Mouse (Mus musculus) retina, postnatal 1 day (tissue): Measurements from ENCODE around the gene Mgll.

Experiments
- DNase-seq: peaks from one replicate; pipeline ENCODE4 v3.0.0-alpha.2; 2012

The Mgll gene

DNA sequence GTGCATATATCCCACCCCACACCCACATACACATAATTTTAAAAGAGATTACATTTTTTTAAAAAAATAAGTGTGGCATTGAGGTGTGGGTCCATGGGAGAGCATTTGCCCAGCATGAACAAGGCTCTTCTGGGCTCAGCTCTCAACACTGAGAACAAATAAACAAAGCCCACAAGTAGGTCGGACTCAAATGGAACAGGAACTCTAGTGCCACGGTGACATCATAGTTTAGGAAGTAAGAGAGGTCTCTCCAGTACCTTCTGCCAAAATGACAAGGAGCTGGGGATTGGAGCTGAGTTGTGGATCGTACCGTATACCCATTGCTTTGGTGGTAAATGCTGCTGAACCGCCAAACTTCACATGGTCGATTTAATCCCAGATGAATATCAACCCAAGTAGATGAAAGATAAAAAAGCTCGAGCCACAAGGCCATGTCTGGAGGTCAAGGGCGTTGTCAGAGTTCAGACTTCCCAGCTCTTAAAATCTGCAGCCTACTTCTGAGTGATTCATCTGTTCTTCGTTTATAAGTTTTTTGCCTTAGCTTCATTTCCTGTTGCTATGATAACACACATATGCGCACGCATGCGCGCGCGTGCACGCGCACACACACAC, 80.9 kb downstream of the Mgll start:
- no peak for DNase-seq

DNA sequence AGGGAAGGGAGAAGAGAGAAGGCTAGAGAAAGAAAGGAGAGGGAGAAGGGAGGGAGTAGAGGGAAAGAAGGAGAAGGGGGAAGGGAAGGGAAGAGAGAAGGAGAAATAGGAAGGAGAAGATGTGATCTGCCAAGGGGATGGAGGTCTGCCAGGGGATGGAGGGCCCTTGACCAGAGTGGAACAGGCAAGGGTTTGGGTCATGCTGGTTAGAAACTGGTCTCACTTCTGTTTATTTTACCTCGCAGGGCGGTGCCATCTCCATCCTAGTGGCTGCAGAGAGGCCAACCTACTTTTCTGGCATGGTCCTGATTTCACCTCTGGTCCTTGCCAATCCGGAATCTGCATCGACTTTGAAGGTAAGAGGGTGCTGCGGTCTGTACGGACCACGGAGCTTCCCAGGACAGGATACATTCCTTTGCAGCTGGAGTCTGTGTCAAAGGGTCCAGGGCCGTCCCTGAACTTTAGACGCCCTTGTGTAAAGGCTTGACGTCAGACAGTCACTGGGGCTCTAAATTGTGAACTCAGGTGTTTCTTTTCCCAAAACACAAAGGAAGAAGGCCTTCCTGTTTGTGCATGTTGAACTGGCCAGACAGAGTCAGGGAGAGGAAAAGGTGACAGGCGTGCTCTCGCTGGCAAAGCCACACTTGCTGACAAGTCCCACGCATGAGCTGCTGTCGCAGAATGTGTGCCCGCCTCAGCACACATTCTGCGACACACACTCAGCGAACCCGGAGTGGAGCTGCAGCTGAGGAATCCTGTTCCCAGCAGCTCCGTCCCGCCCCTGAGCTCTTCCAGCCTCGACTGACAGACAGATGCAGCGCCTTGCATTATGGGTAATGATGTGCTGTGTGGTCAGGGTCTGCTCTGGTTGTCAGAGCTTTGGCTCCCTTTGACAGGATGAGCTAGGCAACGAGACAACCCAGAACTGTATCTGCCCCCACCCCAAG, 85.2 kb downstream of the Mgll start:
- no peak for DNase-seq

DNA sequence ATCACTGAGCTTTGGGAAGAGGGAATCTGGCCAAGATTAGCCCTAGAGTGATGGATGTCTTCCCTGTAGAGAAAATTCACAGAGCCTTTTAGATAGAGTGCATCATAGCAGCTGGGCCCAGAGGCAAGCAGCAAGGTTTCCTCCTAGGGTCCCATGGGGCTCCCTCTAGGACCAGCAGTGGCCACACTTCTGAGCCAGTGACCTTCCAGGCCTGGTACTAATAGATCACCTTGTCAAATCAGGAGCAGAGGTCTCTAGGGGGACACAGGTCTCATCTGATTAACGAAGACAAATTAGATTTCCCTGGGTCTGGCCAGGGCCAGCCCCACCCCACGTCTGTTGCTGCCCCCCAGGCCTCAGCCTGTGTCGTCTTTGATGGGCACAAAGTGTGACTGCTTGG, 86.1 kb downstream of the Mgll start:
- no peak for DNase-seq

DNA sequence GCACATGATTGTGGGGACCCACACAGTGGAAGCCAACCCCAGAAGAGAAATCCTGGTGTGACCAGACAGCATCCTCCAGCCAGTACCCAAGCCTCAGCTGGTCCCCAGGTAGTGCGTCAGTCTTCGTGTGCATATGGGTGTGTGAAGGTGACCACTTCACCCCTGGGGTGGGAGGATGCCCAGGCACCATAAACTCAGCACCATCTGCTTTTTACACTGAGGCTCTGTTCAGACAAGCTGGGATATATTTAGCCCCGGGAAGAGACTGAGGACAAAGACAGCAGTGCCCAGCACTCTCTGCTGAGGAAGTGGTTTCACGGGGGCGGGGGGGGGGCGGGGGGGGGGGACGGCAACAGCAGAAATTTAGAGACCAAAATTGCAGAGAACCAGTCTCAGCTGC, 87.2 kb downstream of the Mgll start:
- DNase-seq, result no peak

DNA sequence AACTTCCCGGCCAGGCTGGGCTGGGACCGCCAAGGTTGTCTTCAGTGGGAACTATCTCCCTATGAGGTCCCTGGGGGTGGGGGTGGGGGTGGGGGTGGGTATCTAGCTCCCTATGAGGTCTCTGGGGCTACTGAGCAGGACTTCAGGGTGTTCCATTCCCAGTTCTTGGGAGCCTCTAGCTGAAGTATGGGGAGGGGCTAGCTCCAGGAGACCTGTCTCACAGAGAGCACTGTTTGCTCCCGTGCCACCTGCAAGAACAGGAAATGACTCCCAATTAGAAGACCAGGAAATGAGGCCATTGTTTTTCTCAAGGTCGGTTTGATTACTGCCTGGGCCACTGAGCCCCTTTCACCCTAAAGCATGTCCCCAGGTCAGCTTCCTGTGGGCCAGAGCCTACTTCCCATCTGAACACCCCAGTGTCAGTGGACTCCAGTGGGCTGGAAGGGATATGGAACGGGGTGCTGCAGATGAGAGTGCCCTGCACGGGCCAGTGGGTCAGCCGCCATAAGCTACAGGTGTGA, 87.7 kb downstream of the Mgll start:
- DNase-seq, result no peak

DNA sequence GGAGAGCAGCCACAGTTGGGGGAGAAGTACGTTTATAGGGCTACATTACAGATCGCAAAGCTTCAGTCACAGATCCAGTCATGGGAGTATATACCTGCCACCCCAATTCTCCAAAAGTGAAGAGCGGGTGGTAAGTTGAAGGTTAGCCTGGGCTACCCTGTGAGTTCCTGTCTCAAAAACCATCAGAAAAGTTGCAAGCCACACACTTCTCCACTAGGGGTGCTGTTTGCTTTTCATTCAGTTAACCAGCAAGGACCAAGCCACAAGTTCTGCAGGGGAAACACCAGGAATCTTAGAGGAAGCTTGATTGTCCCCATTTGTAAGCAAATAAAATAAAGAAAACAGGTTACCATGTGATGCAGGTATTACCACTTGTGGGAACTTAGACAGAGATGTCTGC, 88.7 kb downstream of the Mgll start:
- DNase-seq, result peak; percentile 80

- no peak for DNase-seq
Measured at GRCm38 (mm10) chr6:88813832-88814231, 89.6 kb downstream of the Mgll start.

DNA sequence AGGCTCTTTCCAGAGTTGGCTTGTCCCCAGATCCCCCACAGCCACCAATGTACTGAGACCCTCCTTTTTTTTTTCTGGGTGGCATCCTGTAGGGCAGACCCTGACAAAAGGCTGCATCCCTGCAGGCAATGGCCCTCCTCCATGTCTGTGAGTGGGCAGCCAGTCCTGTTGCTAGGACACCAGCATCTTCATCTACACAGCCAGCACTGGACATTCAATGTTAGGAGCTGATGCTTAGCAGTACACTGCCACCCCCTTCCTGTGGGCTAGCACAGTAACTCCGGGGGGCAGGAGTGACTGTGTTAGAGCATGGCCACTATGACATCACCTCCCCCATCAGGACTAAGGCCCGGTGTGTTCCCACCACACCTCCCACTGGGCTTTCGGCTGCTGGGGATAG, 90.8 kb downstream of the Mgll start:
- DNase-seq, result peak; percentile 36

- DNase-seq, result no peak
Measured at GRCm38 (mm10) chr6:88815489-88815888, 91.3 kb downstream of the Mgll start.

- DNase-seq, result no peak
Measured at GRCm38 (mm10) chr6:88816913-88817312, 92.7 kb downstream of the Mgll start.

DNA sequence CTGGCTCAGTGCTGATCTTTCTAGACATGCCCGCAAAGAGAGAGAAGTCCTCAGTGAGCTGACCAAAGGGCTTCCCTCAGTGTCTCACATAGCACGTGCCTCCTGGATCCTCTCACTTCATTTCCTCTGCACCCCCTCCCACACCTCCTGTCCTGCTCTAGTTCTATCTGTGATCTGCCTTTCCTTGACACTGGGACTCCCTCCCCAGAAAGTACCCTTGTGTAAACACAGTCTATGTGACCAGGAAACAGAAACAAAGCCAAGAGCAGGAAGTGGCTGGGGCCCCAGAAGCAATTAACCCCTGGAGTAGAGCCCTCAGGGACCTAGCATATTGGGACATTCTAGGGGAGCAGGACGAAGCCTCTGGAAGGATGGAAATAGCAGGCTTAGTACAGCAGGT, 96.6 kb downstream of the Mgll start:
- DNase-seq, result no peak

- DNase-seq, result no peak
Measured at GRCm38 (mm10) chr6:88821294-88821693, 97.1 kb downstream of the Mgll start.

DNA sequence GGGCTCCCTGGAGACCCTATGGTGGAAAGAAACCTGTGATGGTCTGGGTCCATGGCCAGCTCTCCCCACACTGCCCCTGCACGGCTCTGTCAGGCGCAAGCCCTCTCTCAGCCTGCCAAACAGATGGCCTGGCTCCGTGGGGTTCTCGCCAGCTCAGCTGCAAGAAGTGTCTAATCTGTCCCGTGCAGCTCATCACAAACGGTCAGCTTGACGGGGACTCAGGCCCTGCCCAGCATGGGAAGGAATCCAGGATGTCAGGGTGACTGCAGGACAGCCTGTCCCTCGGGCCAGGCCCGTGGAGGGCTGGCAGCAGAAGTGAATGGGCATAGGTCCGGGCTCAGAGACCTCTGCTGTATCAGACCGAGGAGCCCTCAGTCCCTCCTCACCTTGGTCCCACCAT, 97.7 kb downstream of the Mgll start:
- no peak for DNase-seq

DNA sequence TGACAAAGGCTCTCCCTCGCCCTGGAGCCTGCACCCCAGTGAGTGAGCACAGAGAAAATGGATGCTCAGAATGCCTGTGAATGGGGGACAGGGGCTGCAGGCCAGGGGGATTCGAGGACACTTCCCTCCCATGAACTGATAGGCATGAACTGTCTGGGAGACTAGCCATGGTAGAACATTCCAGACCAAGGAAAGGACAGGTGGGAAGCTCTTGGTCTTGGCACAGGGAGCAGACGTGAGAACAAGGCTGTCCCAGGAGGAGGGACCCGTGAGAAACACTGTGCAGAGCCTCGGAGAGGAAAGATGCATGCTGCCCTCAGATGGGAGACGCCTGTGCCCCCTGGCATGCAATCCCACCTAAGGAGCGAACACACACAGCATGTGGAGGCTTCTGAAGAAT, 100.0 kb downstream of the Mgll start:
- no peak for DNase-seq

DNA sequence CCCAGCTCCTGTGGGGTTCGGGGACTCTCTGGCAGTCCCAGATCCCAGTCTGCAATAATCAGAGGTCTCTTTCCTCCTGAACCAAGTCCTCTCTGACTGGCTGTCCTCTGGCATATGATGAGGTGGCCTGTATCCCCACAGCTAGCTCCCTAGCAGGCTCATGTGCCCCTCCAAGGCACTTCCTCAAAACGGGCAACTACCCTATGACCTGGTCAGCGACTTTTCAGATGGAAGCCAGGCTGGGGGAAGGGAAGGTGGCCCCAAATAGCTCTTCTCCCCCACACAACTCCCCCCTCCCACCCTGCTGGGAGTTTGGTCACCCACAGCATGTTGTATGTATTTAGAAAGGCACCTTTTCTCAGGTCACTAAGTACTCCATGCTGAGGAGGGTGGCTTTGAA, 101.9 kb downstream of the Mgll start:
- DNase-seq, result no peak

DNA sequence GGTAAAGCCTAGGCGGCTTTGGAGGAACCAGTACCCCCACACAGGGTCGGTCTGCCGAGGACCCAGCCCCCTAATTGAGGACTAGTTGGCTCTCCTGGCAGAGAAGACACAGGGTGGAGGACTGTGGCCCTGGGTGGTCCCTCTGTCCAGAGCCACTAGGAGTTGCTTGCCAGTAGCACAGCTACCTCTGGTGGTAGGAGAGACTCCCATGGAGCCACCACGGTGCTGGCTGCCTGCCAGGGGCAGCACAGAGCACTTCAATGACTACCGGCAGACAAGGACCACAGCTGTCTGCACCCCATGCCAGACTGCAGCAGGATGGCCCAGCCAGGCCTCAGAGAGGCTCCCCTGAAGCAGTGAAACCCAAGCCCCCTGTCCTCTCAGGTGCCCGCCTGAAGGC, 102.3 kb downstream of the Mgll start:
- DNase-seq, result peak; percentile 89

DNA sequence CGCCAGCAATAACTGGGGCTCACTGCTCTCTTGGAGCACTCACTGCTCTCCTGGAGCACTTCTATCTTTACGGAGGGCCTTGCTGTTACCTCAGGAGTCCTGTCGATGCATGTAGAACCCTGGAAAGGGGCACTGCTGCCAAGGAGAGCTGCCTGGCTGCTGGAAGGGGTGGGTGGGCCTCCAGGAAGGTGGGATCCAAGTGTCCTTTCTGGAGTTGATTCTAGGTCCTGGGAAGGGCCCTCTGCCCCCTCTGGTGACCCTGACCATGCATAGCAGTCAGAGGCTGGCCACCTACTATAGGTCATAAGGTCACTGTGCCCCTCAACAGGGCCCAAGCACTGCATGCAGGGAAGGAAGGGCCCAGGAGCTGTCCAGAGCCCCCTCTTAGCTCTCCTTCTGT, 102.8 kb downstream of the Mgll start:
- no peak for DNase-seq

- peak; percentile 37 for DNase-seq
Measured at GRCm38 (mm10) chr6:88827395-88828205, 103.4 kb downstream of the Mgll start.

- DNase-seq, result no peak
Measured at GRCm38 (mm10) chr6:88828206-88829009, 104.2 kb downstream of the Mgll start.

DNA sequence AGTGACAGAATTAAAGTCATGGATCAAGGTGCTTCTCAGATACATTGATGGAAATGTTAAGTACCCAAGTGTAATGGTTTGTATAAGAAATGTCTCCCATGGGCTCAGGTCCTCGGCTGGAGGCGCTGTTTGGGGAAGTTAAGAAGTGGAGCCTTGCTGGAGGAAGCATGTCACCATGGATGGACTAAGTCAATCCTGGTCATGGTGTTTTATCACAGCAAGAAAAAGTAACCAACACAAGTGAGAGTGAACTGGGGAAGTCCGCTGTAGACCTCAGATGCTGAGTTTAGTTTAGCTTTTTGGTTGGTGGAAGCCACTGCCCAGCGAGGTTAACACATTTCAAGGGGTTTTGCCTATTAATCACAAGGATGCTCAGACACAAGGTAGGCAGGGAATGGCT, 105.4 kb downstream of the Mgll start:
- DNase-seq, result no peak

DNA sequence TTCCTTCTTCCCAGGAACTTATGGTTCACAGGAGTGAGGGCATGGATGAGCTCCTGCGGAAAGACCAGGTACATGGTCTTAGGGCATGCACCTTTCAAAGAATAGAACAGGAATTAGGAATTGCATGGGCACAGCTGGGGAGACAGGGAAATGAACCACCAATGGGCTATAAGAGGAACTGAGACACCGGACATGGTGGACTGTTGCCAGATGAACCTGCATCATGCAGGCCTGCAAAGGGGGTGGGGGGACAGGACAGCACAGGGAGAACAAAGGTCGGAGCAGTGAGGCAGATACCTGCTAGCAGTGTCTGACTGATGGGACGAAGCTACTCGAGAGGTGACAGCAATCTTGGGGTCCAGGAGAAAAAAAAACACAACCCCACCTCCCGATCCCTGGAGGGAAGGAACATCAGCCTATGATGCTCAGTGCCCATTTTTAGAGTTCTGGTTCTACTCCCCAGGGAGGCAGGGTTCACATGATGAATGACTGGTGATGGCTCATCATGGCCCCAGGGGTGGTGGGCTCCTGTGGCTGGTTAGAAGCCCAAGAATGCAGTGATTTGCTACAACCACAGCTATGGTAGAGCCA, 106.0 kb downstream of the Mgll start:
- DNase-seq, result no peak

DNA sequence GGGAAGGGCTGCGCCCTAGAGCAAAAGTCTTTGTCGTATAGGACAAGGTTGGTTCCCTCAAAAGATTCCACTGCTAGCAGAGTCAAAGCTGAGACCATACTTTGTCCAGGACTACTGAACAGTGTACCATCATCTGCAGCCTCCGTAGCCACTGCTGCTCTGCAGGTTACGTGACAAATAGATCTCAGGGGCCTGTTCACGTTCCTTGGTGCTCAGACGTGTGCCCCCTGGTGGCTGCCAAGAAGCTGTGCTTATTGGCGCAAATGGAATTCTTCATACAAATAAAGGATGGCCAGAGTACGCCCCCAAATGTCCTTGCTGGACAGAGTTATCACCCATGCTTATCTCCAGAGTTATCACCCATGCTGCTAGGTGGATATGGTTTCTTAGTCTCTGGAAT, 107.2 kb downstream of the Mgll start:
- peak; percentile 90 for DNase-seq
